Mouse (Mus musculus) MEL (cell line): Measurements from ENCODE around the gene Gorasp1. TPM values are rescaled to one million over a fixed set of nuclear protein-coding genes. Genes with fewer than 3 reads are reported as not detected.

Experiments
- DNase-seq: peaks from one replicate; pipeline ENCODE4 v3.0.0; 2011; ENCODE audit warnings: low read depth, low spot score
- H3K27ac ChIP-seq: 2 replicates; pipeline ENCODE4 v1.5.1; 2012; ENCODE audit warnings: low read depth, mild to moderate bottlenecking, control low read depth, low read length, moderate library complexity; ENCODE audit not compliant: control insufficient read depth
- H3K27me3 ChIP-seq, 2 experiments: fragments of 150-350 bp in 1 of 2; sonication (generic) in 1 of 2; 2 replicates each; pipeline ENCODE4 v1.6.1; 2012; ENCODE audit warnings: low read length in 2 of 2, mild to moderate bottlenecking in 2 of 2, improper control_type of control experiment in 1 of 2, moderate library complexity in 1 of 2; ENCODE audit not compliant: insufficient read depth in 2 of 2, control insufficient read depth in 1 of 2
- H3K36me3 ChIP-seq, 2 experiments: 2 replicates each; pipeline ENCODE4 v1.6.1; 2012 to 2014; ENCODE audit warnings: low read length in 2 of 2, improper control_type of control experiment in 1 of 2, inconsistent platforms in 1 of 2, mild to moderate bottlenecking in 1 of 2; ENCODE audit not compliant: insufficient read depth in 2 of 2, control insufficient read depth in 1 of 2
- H3K4me1 ChIP-seq, 2 experiments: fragments of 150-350 bp in 1 of 2; sonication (generic) in 1 of 2; 2 replicates each; pipeline ENCODE4 v1.6.1; 2012; ENCODE audit warnings: low read length in 2 of 2, improper control_type of control experiment in 1 of 2, mild to moderate bottlenecking in 1 of 2; ENCODE audit not compliant: insufficient read depth in 2 of 2, control insufficient read depth in 1 of 2
- H3K4me3 ChIP-seq, 2 experiments: fragments of 150-350 bp in 1 of 2; sonication (generic) in 1 of 2; 2 replicates each; pipeline ENCODE4 v1.5.1; 2012; ENCODE audit warnings: low read depth in 2 of 2, low read length in 2 of 2, mild to moderate bottlenecking in 2 of 2, moderate library complexity in 2 of 2, control low read depth in 1 of 2, improper control_type of control experiment in 1 of 2; ENCODE audit not compliant: control insufficient read depth in 1 of 2, insufficient read depth in 1 of 2
- H3K79me2 ChIP-seq: 2 replicates; pipeline ENCODE4 v1.6.1; 2012; ENCODE audit warnings: mild to moderate bottlenecking, low read length, moderate library complexity; ENCODE audit not compliant: control insufficient read depth, poor library complexity, insufficient read depth
- H3K9ac ChIP-seq: 2 replicates; pipeline ENCODE4 v1.6.1; 2012; ENCODE audit warnings: low read depth, mild to moderate bottlenecking, control low read depth, low read length, moderate library complexity; ENCODE audit not compliant: control insufficient read depth, poor library complexity, severe bottlenecking
- H3K9me3 ChIP-seq: fragments of 150-350 bp; sonication (generic); replicated peaks from 2 replicates; pipeline ENCODE4 v1.6.1; 2012; ENCODE audit warnings: mild to moderate bottlenecking, low read length, improper control_type of control experiment, moderate library complexity; ENCODE audit not compliant: insufficient read depth
- BHLHE40 ChIP-seq: IDR thresholded peaks from 2 replicates; pipeline ENCODE4 v1.6.1; 2012; ENCODE audit warnings: low read depth, mild to moderate bottlenecking, inconsistent platforms, low read length, improper control_type of control experiment, borderline replicate concordance
- CHD1 ChIP-seq: IDR thresholded peaks from 2 replicates; pipeline ENCODE4 v1.6.1; 2012; ENCODE audit warnings: low read depth, mild to moderate bottlenecking, inconsistent platforms, low read length, improper control_type of control experiment
- CHD2 ChIP-seq: IDR thresholded peaks from 2 replicates; pipeline ENCODE4 v1.6.1; 2011; ENCODE audit warnings: low read length, improper control_type of control experiment
- E2F4 ChIP-seq: IDR thresholded peaks from 2 replicates; pipeline ENCODE4 v1.6.1; 2011; ENCODE audit warnings: low read depth, low read length, improper control_type of control experiment, borderline replicate concordance
- EP300 ChIP-seq, 2 experiments: IDR thresholded peaks; 2 replicates each; pipeline ENCODE4 v1.6.1; 2011; ENCODE audit warnings: improper control_type of control experiment in 2 of 2, low read length in 2 of 2, low read depth in 1 of 2, mild to moderate bottlenecking in 1 of 2
- ETS1 ChIP-seq: IDR thresholded peaks from 2 replicates; pipeline ENCODE4 v1.6.1; 2012; ENCODE audit warnings: low read depth, mild to moderate bottlenecking, inconsistent platforms, low read length, improper control_type of control experiment, moderate library complexity
- GABPA ChIP-seq: IDR thresholded peaks from 2 replicates; pipeline ENCODE4 v1.6.1; 2012; ENCODE audit warnings: low read depth, mild to moderate bottlenecking, inconsistent platforms, low read length, improper control_type of control experiment, moderate library complexity
- HCFC1 ChIP-seq: IDR thresholded peaks from 2 replicates; pipeline ENCODE4 v1.6.1; 2012; ENCODE audit warnings: low read depth, mild to moderate bottlenecking, inconsistent platforms, low read length, improper control_type of control experiment, moderate library complexity
- JUND ChIP-seq: IDR thresholded peaks from 2 replicates; pipeline ENCODE4 v1.6.1; 2011; ENCODE audit warnings: low read depth, mild to moderate bottlenecking, improper control_type of control experiment, low read length
- KAT2A ChIP-seq: conservative IDR thresholded peaks from 2 replicates; pipeline ENCODE4 v1.6.1; 2012; ENCODE audit warnings: low read depth, low read length, improper control_type of control experiment, inconsistent platforms
- MAFK ChIP-seq: IDR thresholded peaks from 2 replicates; pipeline ENCODE4 v1.6.1; 2011; ENCODE audit warnings: low read depth, mild to moderate bottlenecking, low read length, improper control_type of control experiment, borderline replicate concordance
- MAX ChIP-seq: IDR thresholded peaks from 2 replicates; pipeline ENCODE4 v1.6.1; 2011; ENCODE audit warnings: low read length, improper control_type of control experiment
- MAZ ChIP-seq: IDR thresholded peaks from 2 replicates; pipeline ENCODE4 v1.6.1; 2012; ENCODE audit warnings: low read depth, mild to moderate bottlenecking, inconsistent platforms, low read length, improper control_type of control experiment
- MEF2A ChIP-seq: IDR thresholded peaks from 2 replicates; pipeline ENCODE4 v1.6.1; 2014; ENCODE audit warnings: low read depth, mild to moderate bottlenecking, inconsistent platforms, low read length, improper control_type of control experiment; ENCODE audit not compliant: poor library complexity, insufficient replicate concordance, severe bottlenecking; ENCODE audit errors: extremely low read depth
- MXI1 ChIP-seq: IDR thresholded peaks from 2 replicates; pipeline ENCODE4 v1.6.1; 2011; ENCODE audit warnings: mild to moderate bottlenecking, low read depth, low read length, improper control_type of control experiment
- MYB ChIP-seq: IDR thresholded peaks from 2 replicates; pipeline ENCODE4 v1.6.1; 2011; ENCODE audit warnings: mild to moderate bottlenecking, low read depth, low read length, improper control_type of control experiment
- MYC ChIP-seq: IDR thresholded peaks from 2 replicates; pipeline ENCODE4 v1.6.1; 2011; ENCODE audit warnings: low read depth, mild to moderate bottlenecking, low read length, improper control_type of control experiment, moderate library complexity
- NELFE ChIP-seq: IDR thresholded peaks from 2 replicates; pipeline ENCODE4 v1.6.1; 2011; ENCODE audit warnings: low read depth, low read length, improper control_type of control experiment
- NRF1 ChIP-seq: IDR thresholded peaks from 2 replicates; pipeline ENCODE4 v1.6.1; 2014; ENCODE audit warnings: low read depth, mild to moderate bottlenecking, inconsistent platforms, low read length, improper control_type of control experiment, moderate library complexity; ENCODE audit not compliant: poor library complexity, insufficient read depth, severe bottlenecking
- POLR2A ChIP-seq, 2 experiments: IDR thresholded peaks; 2 replicates each; pipeline ENCODE4 v1.6.1; 2011 to 2012; ENCODE audit warnings: low read length in 2 of 2, mild to moderate bottlenecking in 2 of 2, control low read depth in 1 of 2, improper control_type of control experiment in 1 of 2, low read depth in 1 of 2, moderate library complexity in 1 of 2; ENCODE audit not compliant: control insufficient read depth in 1 of 2, insufficient read depth in 1 of 2, poor library complexity in 1 of 2
- POLR2AphosphoS2 ChIP-seq: IDR thresholded peaks from 2 replicates; pipeline ENCODE4 v1.6.1; 2011; ENCODE audit warnings: low read length, improper control_type of control experiment
- POLR2AphosphoS5 ChIP-seq: IDR thresholded peaks from 2 replicates; pipeline ENCODE4 v1.6.1; 2012; ENCODE audit warnings: low read depth, borderline replicate concordance, mild to moderate bottlenecking, inconsistent platforms, low read length, moderate library complexity, mixed read lengths
- RAD21 ChIP-seq: IDR thresholded peaks from 2 replicates; pipeline ENCODE4 v1.6.1; 2011; ENCODE audit warnings: mild to moderate bottlenecking, low read depth, low read length, improper control_type of control experiment
- RCOR1 ChIP-seq: IDR thresholded peaks from 2 replicates; pipeline ENCODE4 v1.6.1; 2012; ENCODE audit warnings: low read depth, mild to moderate bottlenecking, inconsistent platforms, low read length, improper control_type of control experiment
- SIN3A ChIP-seq: IDR thresholded peaks from 2 replicates; pipeline ENCODE4 v1.6.1; 2012; ENCODE audit warnings: low read length, improper control_type of control experiment, inconsistent platforms
- SMC3 ChIP-seq: IDR thresholded peaks from 2 replicates; pipeline ENCODE4 v1.6.1; 2011; ENCODE audit warnings: low read depth, low read length, improper control_type of control experiment
- TAL1 ChIP-seq: IDR thresholded peaks from 2 replicates; pipeline ENCODE4 v1.6.1; 2012; ENCODE audit warnings: mild to moderate bottlenecking, inconsistent platforms, low read length, moderate library complexity, mixed read lengths
- TBP ChIP-seq: IDR thresholded peaks from 2 replicates; pipeline ENCODE4 v1.8.0; 2011; ENCODE audit warnings: low read depth, low read length, improper control_type of control experiment
- TCF12 ChIP-seq: IDR thresholded peaks from 2 replicates; pipeline ENCODE4 v1.6.1; 2014; ENCODE audit warnings: low read depth, mild to moderate bottlenecking, inconsistent platforms, low read length, improper control_type of control experiment, moderate library complexity
- UBTF ChIP-seq: IDR thresholded peaks from 2 replicates; pipeline ENCODE4 v1.6.1; 2012; ENCODE audit warnings: low read depth, mild to moderate bottlenecking, inconsistent platforms, low read length, improper control_type of control experiment, moderate library complexity, borderline replicate concordance; ENCODE audit not compliant: insufficient read depth
- USF1 ChIP-seq: IDR thresholded peaks from 2 replicates; pipeline ENCODE4 v1.6.1; 2014; ENCODE audit warnings: low read depth, mild to moderate bottlenecking, inconsistent platforms, low read length, improper control_type of control experiment, moderate library complexity
- ZC3H11A ChIP-seq: IDR thresholded peaks from 2 replicates; pipeline ENCODE4 v1.6.1; 2012; ENCODE audit warnings: low read depth, mild to moderate bottlenecking, inconsistent platforms, low read length, improper control_type of control experiment
- ZKSCAN1 ChIP-seq: IDR thresholded peaks from 2 replicates; pipeline ENCODE4 v1.6.1; 2012; ENCODE audit warnings: low read depth, mild to moderate bottlenecking, inconsistent platforms, low read length, improper control_type of control experiment, moderate library complexity
- ZMIZ1 ChIP-seq: IDR thresholded peaks from 2 replicates; pipeline ENCODE4 v1.6.1; 2012; ENCODE audit warnings: low read depth, mild to moderate bottlenecking, inconsistent platforms, low read length, improper control_type of control experiment, moderate library complexity
- ZNF384 ChIP-seq: IDR thresholded peaks from 2 replicates; pipeline ENCODE4 v1.6.1; 2012; ENCODE audit warnings: low read depth, mild to moderate bottlenecking, inconsistent platforms, low read length, improper control_type of control experiment
- polyA plus RNA-seq, 2 experiments: library from polyadenylated mRNA; stranded (reverse) in 1 of 2; unstranded in 1 of 2; fragments of >175 nt in 1 of 2; fragments of >200 nt in 1 of 2; gene quantifications; 2 replicates each; pipeline versions ENCODE4 v1.2.1 to v1.2.4; 2012; ENCODE audit warnings: low replicate concordance in 2 of 2, low read depth in 1 of 2; ENCODE audit not compliant: insufficient read length in 2 of 2, insufficient read depth in 1 of 2, missing spikeins in 1 of 2
- total RNA-seq: library from RNA; depleted of rRNA; stranded (reverse); fragments of 300-350 nt; gene quantifications from 2 replicates; pipeline ENCODE4 v1.2.3, GENCODE M21; 2012; rRNA removed

Gene Gorasp1
- total RNA-seq: 15.8 and 18.3 TPM in 2 replicates
- polyA plus RNA-seq: 10 to 100 TPM in 1 of 2 experiments, not detected in 1; 21.9 TPM

GRCm38 (mm10) chr9:119937005-119937773, at the start of gene Gorasp1, which contains the start of gene Ttc21a:
TSS of gene Gorasp1 (minus strand) at chr9:119937565.
TSS of gene Ttc21a (plus strand) at chr9:119937606.
- Histone ChIP-seq H3K27ac (peak within 1 kb of the TSS; percentile 13), H3K4me1 (peaks cover 0 to 10% of the 10 kb centered on the region in 2 experiments; a peak in 2 of 4 replicates), H3K27me3 (no peaks in the 10 kb centered on the region), H3K9ac (peak within 1 kb of the TSS; percentile 75), H3K79me2 (peaks cover 12% of the 10 kb centered on the region), H3K9me3 (no peaks in the 10 kb centered on the region), H3K36me3 (peaks cover 0 to 3% of the 10 kb centered on the region in 2 experiments; a peak in 3 of 4 replicates), H3K4me3 (peak within 1 kb of the TSS; percentile 77 to 84)
- DNase-seq: peak; percentile 92
- TF ChIP-seq ZNF384 (no peak), MEF2A (no peak), CHD2 (no peak), ZKSCAN1 (no peak), MAZ (no peak), HCFC1 (peak; percentile 74), TCF12 (peak; percentile 43; the same call in 1 of the 2 replicates), NELFE (peak; percentile 83), KAT2A (no peak), MYC (peak; percentile 53; the same call in 1 of the 2 replicates), ZMIZ1 (peak; percentile 77; the same call in 1 of the 2 replicates), EP300 (IDR thresholded peaks at IDR 0.05; ENCODE audit: low read depth in 1 of 2, low read length in 2 of 2) (no peak), POLR2AphosphoS5 (no peak), MAX (peak; percentile 97), SIN3A (peak; percentile 99), SMC3 (no peak), ZC3H11A (no peak), TAL1 (no peak), TBP (no peak), E2F4 (no peak), NRF1 (no peak), UBTF (no peak), RCOR1 (no peak), BHLHE40 (peak; percentile 57; the same call in 1 of the 2 replicates), ETS1 (no peak), JUND (no peak), USF1 (peak; percentile 98), POLR2A (IDR thresholded peaks at IDR 0.05; ENCODE audit: control insufficient read depth in 1 of 2, insufficient read depth in 1 of 2, low read depth in 1 of 2, low read length in 2 of 2, poor library complexity in 1 of 2) (peak; percentile 70 to 86), RAD21 (no peak), GABPA (no peak), MYB (no peak), POLR2AphosphoS2 (peak; percentile 77), MXI1 (peak; percentile 96), MAFK (no peak), CHD1 (no peak)
